Mouse (Mus musculus): ENCODE data around the gene Traf1.
A peak's percentile ranks its signal among the peaks of the same experiment; 100 is the strongest.

Gene Traf1

GRCm38 (mm10) chr2:34961481-34962036 is at the start of gene Traf1:
Traf1 (minus strand) TSS chr2:34961772.
- peak; percentile 43 to 50 for DNase-seq (ENCODE audit: low read depth in 2 of 2, low spot score in 2 of 2)

DNA sequence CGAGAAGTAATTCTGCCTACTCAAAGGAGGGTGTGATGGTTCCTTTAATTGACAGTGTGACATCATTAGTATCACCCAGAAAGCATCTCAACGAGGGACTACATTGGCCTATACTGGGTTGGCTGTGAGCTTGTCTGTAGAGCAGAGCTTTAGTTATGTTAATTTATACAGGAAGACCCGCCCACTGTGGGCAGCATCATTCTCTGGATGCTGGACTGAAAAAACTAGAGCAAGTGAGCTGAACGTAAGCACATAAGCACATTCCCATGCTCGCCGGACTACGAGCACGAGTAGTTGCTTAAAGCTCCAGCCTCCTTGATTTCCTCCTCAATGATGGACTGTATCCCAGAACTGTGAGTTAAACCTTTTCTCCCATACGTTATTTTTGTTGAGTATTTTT is 37.4 kb upstream of the Traf1 start:
- no peak for DNase-seq (ENCODE audit: low read depth in 2 of 2, low spot score in 2 of 2)

- DNase-seq (ENCODE audit: low read depth in 2 of 2, low spot score in 2 of 2), result no peak
Observed at GRCm38 (mm10) chr2:34996506-34996905, 34.9 kb upstream of the Traf1 start.

- no peak for DNase-seq (ENCODE audit: low read depth in 2 of 2, low spot score in 2 of 2)
Observed at GRCm38 (mm10) chr2:34993696-34994356, 32.3 kb upstream of the Traf1 start.

- DNase-seq (ENCODE audit: low read depth in 2 of 2, low spot score in 2 of 2), result no peak
Observed at GRCm38 (mm10) chr2:34992729-34993695, 31.4 kb upstream of the Traf1 start.

GRCm38 (mm10) chr2:34991966-34992365 is 30.4 kb upstream of the Traf1 start:
- DNase-seq (ENCODE audit: low read depth in 2 of 2, low spot score in 2 of 2), result no peak

- DNase-seq (ENCODE audit: low read depth in 2 of 2, low spot score in 2 of 2), result no peak
Observed at GRCm38 (mm10) chr2:34989749-34990148, 28.2 kb upstream of the Traf1 start.

- no peak for DNase-seq (ENCODE audit: low read depth in 2 of 2, low spot score in 2 of 2)
Observed at GRCm38 (mm10) chr2:34987595-34987994, 26.0 kb upstream of the Traf1 start.

DNA sequence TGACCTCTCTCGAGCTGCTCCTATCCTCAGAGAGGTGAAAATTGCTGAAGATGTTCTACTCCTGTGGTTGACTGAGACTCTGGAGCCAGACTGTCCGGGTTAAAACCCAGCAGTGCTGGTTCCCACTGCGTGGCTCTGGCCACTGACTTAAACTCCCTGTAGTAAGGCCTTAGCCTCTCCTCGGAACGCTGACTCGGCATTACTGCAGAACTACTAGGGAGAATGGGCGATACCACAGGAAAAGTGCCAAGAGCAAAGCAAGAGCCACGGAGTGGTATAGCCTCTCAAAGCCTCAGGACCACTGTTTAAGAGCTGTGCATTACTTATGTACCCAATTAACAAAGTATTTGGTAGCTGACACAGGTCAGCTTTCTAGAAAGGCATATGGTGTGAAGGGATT is 23.3 kb upstream of the Traf1 start:
- DNase-seq (ENCODE audit: low read depth in 2 of 2, low spot score in 2 of 2), result no peak

GRCm38 (mm10) chr2:34982906-34983698 is 21.5 kb upstream of the Traf1 start:
- DNase-seq (ENCODE audit: low read depth in 2 of 2, low spot score in 2 of 2), result no peak

- DNase-seq (ENCODE audit: low read depth in 2 of 2, low spot score in 2 of 2), result no peak
Observed at GRCm38 (mm10) chr2:34982096-34982724, 20.6 kb upstream of the Traf1 start.

DNA sequence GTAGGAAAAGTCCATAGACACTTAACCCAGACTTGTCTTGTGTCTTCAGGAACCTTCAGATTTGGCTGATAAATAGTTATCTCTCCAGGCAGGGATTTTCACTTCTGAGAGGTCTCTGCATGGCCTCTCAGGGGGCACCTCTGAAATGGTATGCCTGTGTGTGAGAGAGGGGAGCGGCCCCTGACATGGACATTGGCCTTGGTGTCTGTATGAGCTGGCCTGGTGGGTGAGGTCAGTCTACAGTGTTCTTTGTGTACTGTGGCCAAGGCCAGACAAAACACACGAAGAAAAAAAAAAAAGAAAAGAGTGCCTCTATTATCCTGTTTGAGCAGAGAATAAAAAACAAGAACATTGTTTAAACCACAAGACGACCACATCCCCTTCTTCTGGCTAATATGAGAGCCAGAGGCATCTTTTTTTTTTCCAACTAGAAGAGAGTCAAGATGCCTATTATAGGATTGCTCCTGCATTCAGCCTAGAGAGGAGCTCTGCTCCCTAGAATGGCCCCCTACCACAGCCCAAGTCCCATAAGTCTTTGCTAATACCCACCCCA is 18.0 kb upstream of the Traf1 start:
- DNase-seq (ENCODE audit: low read depth in 2 of 2, low spot score in 2 of 2), result no peak

GRCm38 (mm10) chr2:34978226-34978625 is 16.7 kb upstream of the Traf1 start:
- no peak for DNase-seq (ENCODE audit: low read depth in 2 of 2, low spot score in 2 of 2)

DNA sequence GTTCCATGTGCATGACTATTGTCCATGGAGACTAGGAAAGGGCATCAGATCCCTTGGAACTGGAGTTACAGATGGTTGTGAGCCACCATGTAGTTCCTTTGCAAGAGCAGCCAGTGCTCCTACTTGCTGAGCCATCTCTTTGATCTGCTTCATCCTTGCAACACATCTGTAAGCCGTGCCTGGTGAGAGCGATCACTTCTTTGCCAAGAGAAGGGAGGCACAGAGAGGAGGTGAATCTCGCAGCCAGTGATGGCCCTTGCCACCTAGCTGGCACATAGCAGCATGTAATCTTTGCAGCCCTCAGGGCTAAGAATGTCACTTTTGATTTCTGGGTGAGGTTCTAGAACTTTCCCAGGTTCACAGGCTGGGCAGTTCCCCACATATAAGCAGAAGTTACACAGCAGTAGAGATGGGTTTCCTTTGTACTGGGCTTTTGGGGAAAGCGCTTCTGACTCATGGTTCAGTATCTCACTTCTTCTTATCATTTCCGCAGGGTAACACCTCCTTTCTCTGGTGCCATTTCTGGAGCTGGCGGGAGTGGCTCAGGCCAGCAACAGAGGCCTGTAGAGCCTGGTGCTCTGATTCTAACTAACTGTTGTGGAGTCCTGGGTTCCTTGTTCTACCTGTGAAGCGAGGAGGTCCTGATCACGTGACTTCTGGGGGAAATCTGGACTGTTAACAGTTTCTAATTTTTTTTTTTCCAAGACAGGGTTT is 15.5 kb upstream of the Traf1 start:
- peak in 1 of 2 experiments; percentile 28 for DNase-seq (ENCODE audit: low read depth in 2 of 2, low spot score in 2 of 2)

DNA sequence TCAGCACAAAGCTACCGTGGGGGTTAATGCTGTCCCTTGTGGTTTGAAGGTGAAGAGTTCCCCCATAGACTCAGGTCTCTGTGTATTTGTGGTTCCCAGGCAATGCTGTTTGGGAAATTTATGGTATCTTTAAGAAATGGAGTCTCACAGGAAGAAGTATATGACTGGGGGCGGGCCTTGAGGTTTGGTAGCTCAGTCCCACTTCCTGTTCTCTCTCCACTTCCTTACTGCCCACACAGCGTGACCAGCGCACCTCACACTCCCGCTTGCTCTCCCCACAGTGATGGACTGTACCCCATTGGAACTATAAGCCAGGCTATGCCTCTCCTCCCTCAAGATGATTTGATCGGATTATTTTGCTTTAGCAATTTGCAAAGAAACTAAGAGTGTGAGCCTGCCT is 14.9 kb upstream of the Traf1 start:
- DNase-seq (ENCODE audit: low read depth in 2 of 2, low spot score in 2 of 2), result no peak

DNA sequence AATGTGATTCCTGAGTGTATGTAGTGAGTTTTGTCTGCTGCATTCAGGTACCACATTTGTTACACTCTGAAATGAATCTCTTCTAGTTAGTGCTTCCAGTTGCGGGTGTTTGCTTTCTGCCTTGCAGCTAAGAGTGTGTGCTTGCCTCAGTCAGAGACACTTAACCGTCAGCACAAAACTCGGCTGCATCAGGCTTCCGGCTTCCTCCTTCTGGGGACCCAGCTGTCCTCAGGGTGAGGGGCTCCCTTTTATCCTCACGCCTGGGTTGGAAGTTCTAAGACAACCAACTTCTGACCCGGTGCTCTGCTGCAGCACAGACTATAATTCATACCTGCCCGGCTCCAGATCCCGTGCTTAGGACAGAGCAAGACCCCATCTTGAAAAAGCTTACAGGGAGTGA is 11.5 kb upstream of the Traf1 start:
- DNase-seq (ENCODE audit: low read depth in 2 of 2, low spot score in 2 of 2), result no peak

DNA sequence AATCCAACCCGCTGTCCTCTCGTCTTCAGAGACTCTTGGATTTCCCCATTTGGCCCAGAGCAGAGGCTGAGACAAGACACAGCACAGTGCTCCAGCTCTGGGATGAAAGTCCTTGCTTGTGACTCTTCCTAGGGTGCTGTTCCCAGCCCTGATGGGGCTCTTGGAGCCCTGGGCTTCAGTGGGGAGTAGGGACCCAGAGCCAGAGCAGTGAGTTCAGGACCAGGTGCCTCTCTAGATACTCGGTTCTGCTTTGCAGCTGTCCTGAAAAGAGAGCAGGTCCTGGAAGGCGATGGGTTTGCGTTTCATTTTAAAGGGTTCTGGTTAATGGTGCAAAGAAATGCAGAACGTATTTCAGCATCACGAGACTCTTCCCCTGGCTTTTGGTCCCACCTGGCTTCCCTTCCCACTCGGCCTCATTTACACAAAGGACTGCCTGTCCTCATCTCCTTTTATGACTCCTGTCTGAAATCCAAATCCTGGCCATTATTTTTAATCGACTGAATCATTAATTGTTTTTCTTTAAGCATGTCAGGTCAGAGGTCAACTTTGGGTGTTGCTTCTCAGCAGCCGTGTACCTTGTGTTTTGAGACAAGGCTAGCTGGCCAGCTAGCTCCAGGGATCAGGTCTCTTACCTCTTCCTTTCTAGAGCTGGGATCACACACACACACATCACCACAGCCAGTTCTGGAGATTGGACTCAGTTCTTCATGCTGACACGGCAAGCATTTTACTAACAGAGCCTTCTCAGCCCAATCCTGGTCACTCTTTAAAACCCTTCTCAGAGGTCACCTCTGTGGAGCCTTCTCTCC is 9.7 kb upstream of the Traf1 start:
- no peak for DNase-seq (ENCODE audit: low read depth in 2 of 2, low spot score in 2 of 2)

- DNase-seq (ENCODE audit: low read depth in 2 of 2, low spot score in 2 of 2), result peak; percentile 58 to 60
Observed at GRCm38 (mm10) chr2:34970092-34970750, 8.6 kb upstream of the Traf1 start.
